ENCODE assay signal across 21 mouse cellular contexts in the genomic region with DNA sequence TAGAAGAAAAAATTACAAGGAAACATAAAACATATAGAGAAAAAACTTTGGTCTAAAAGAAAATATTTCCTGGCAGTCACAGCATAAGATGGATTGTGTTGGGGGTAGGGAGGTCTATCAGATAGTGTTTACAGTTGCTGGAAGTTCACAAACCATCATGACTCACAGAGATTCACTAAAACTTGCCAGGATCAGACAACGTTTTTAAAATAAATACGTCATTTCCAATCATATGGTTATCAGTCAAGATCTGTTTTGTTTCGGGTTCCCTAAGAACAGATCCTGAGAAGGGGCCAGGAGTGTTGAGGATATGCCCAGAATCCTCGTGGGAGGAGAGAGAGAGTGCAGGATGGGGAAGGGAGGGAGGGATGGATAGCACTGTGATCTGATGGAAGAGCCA. TPM values are rescaled to one million over a fixed set of nuclear protein-coding genes. Genes with fewer than 3 reads are reported as not detected.
"Had no signal": no experiment of that assay in that cellular context is flagged by ENCODE, and none has a peak within 500 bp of the region (broad histone marks: within the 10 kb centered on the region; RNA-seq: fewer than 3 reads in every experiment).

No protein-coding gene starts in this region.

- H3K4me2 ChIP-seq: lung, embryonic 14.5 days; midbrain, embryonic 11.5 days; midbrain, embryonic 13.5 days; midbrain, embryonic 15.5 days; neural tube, embryonic 12.5 days; stomach, embryonic 15.5 days had no signal

- H3K4me1 ChIP-seq: midbrain, embryonic 13.5 days; midbrain, embryonic 15.5 days; neural tube, embryonic 12.5 days; stomach, embryonic 15.5 days had no signal

- DNase-seq: lung, embryonic 14.5 days; lung, postnatal 10 days; lung, postnatal 4 days; right cerebral cortex, postnatal 14 days; thymus, adult 2 months; thymus, postnatal 25 days; thymus, postnatal 4 days had no signal

- H3K36me3 ChIP-seq: midbrain, embryonic 13.5 days; midbrain, embryonic 15.5 days; neural tube, embryonic 12.5 days; stomach, embryonic 15.5 days had no signal

- H3K9me3 ChIP-seq: midbrain, embryonic 13.5 days; midbrain, embryonic 15.5 days; neural tube, embryonic 12.5 days; stomach, embryonic 15.5 days had no signal

- H3K9ac ChIP-seq: lung, embryonic 14.5 days; midbrain, embryonic 13.5 days; midbrain, embryonic 15.5 days; neural tube, embryonic 12.5 days; stomach, embryonic 15.5 days had no signal

- H3K4me3 ChIP-seq: midbrain, embryonic 13.5 days; midbrain, embryonic 15.5 days; neural tube, embryonic 12.5 days; stomach, embryonic 15.5 days had no signal

- ATAC-seq: midbrain, embryonic 13.5 days; midbrain, embryonic 15.5 days had no signal

- H3K27me3 ChIP-seq: midbrain, embryonic 15.5 days; neural tube, embryonic 12.5 days; stomach, embryonic 15.5 days had no signal

- H3K27ac ChIP-seq: midbrain, embryonic 13.5 days; midbrain, embryonic 15.5 days; neural tube, embryonic 12.5 days; stomach, embryonic 15.5 days; stomach, postnatal 0 days had no signal

RNA-seq across cellular contexts. Expression of a gene that starts 18.3 kb away (rescaled TPM):
- total RNA-seq: megakaryocyte, adult 5-6 weeks; megakaryocyte-erythroid progenitor cell, adult 5-6 weeks; monocyte, adult 5-6 weeks; neutrophil, adult 5-6 weeks had no signal
- polyA plus RNA-seq: midbrain, embryonic 11.5 days; midbrain, embryonic 13.5 days; midbrain, postnatal 0 days; neural tube, embryonic 12.5 days; neural tube, embryonic 14.5 days; spleen, adult 2 months; testis, adult 2 months had no signal
